ENCODE assay signal across 12 mouse cellular contexts in genomic region chr15:100456356-100456991, GRCm38 (mm10). TPM values are rescaled to one million over a fixed set of nuclear protein-coding genes. Genes with fewer than 3 reads are reported as not detected.
"Had no signal": no experiment of that assay in that cellular context is flagged by ENCODE, and none has a peak within 500 bp of the region (broad histone marks: within the 10 kb centered on the region; RNA-seq: fewer than 3 reads in every experiment).

No protein-coding gene starts in this region.

- H3K27ac ChIP-seq: liver, embryonic 13.5 days; midbrain, embryonic 12.5 days; neural tube, embryonic 13.5 days; stomach, embryonic 15.5 days had no signal

- H3K9ac ChIP-seq: liver, embryonic 13.5 days; liver, postnatal 0 days; midbrain, embryonic 12.5 days; neural tube, embryonic 13.5 days; stomach, embryonic 15.5 days had no signal

- H3K4me3 ChIP-seq: liver, embryonic 13.5 days; midbrain, embryonic 12.5 days; neural tube, embryonic 13.5 days; stomach, embryonic 15.5 days had no signal

- H3K4me1 ChIP-seq: midbrain, embryonic 12.5 days had no signal

- H3K36me3 ChIP-seq: liver, embryonic 13.5 days; midbrain, embryonic 12.5 days; neural tube, embryonic 13.5 days; stomach, embryonic 15.5 days had no signal

- H3K4me2 ChIP-seq: midbrain, embryonic 12.5 days; neural tube, embryonic 13.5 days; stomach, embryonic 15.5 days had no signal

- H3K9me3 ChIP-seq: liver, embryonic 13.5 days; midbrain, embryonic 12.5 days; neural tube, embryonic 13.5 days; stomach, embryonic 15.5 days had no signal

RNA-seq across cellular contexts. Expression of gene Gm5475, which starts 34.5 kb away (rescaled TPM):
- total RNA-seq: layer of hippocampus, adult 8-10 months; layer of hippocampus, postnatal 14 days; left cerebral cortex, adult 18-20 months; left cerebral cortex, postnatal 4 days; megakaryocyte-erythroid progenitor cell, adult 5-6 weeks had no signal
- polyA plus RNA-seq: intestine, embryonic 14.5 days; liver, embryonic 13.5 days; spleen, adult 2 months had no signal
